Mouse (Mus musculus): ENCODE measurements around the gene Laptm5.

DNA sequence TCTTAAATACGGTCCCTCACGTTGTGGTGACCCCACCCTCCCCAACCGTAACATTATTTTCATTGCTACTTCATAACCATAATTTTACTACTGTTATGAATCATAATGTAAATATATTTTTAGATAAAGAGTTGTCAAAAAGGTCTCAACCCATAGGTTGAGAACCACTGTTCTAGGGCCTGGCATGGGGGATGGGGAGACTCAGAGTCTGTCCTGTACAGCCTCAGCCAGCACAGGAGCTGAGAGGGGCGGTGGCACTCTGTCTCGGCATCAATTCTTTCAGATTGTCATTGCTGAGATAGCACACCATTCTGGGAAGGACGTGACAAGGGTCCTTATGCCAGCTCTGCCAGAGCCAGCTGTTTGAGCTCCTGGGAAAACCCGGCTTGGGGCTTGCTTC is 1.6 kb downstream of the Laptm5 start:
- TF ChIP-seq POLR2AphosphoS2 (IDR thresholded peaks at IDR 0.05; ENCODE audit: low read length) = no peak
- TF ChIP-seq CTCF (IDR thresholded peaks at IDR 0.05 in 2 of 3, conservative IDR thresholded peaks at IDR 0.05 in 1 of 3; ENCODE audit: control insufficient read depth in 1 of 3, insufficient read depth in 1 of 3, low read depth in 2 of 3, low read length in 3 of 3, poor library complexity in 1 of 3, severe bottlenecking in 1 of 3) = no peak
- TF ChIP-seq E2F4 (IDR thresholded peaks at IDR 0.05; ENCODE audit: borderline replicate concordance, low read depth, low read length) = no peak
- no peak for TF ChIP-seq POLR2A (IDR thresholded peaks at IDR 0.05; ENCODE audit: control insufficient read depth in 1 of 2, insufficient read depth in 1 of 2, low read depth in 1 of 2, low read length in 2 of 2, poor library complexity in 1 of 2)
- TF ChIP-seq SIN3A (IDR thresholded peaks at IDR 0.05; ENCODE audit: low read length) = no peak
- no peak for TF ChIP-seq NELFE (IDR thresholded peaks at IDR 0.05; ENCODE audit: low read depth, low read length)
- TF ChIP-seq USF2 (IDR thresholded peaks at IDR 0.05; ENCODE audit: borderline replicate concordance in 1 of 2, insufficient read depth in 1 of 2, low read depth in 1 of 2, low read length in 2 of 2) = no peak
- no peak for TF ChIP-seq EP300 (IDR thresholded peaks at IDR 0.05; ENCODE audit: low read depth in 1 of 2, low read length in 2 of 2)
- TF ChIP-seq ZNF384 (IDR thresholded peaks at IDR 0.05; ENCODE audit: low read depth, low read length) = no peak
- TF ChIP-seq ZC3H11A (IDR thresholded peaks at IDR 0.05; ENCODE audit: low read depth, low read length) = no peak

All from MEL (cell line).